Mouse (Mus musculus): ENCODE results near the gene Folr1.

GRCm38 (mm10) chr7:101908367-101908766 is 37.8 kb upstream of the Folr1 start:
- TF ChIP-seq POLR2A (IDR thresholded peaks at IDR 0.05; ENCODE audit: low read depth, low read length) (no peak), CTCF (IDR thresholded peaks at IDR 0.05; ENCODE audit: borderline replicate concordance, insufficient read depth, low read length) (no peak)

Measured in embryonic fibroblast, embryonic 13.5 days (primary cell).